Mouse (Mus musculus): Measurements from ENCODE around the gene Gdpd3. TPM values are rescaled to one million over a fixed set of nuclear protein-coding genes. Genes with fewer than 3 reads are reported as not detected.
A peak's percentile ranks its signal among the peaks of the same experiment; 100 is the strongest.

The Gdpd3 gene
- polyA plus RNA-seq, 1 experiment from 2014 or later, result 0.96 TPM

- no peak for DNase-seq (ENCODE audit: low spot score)
- peak; percentile 29; the same call in 1 of the 2 replicates for ATAC-seq (replicated peaks; ENCODE audit: low FRiP score)
- Histone ChIP-seq H3K4me1 (replicated peaks; ENCODE audit: control insufficient read depth, insufficient read depth, low read length) (peaks cover 30% of the 10 kb centered on the region), H3K9me3 (ENCODE audit: control insufficient read depth, low read length) (no peaks in the 10 kb centered on the region), H3K27ac (ENCODE audit: low read depth, low read length) (no peak overlapping the region), H3K36me3 (ENCODE audit: control insufficient read depth, insufficient read depth, low read length) (peaks cover 23% of the 10 kb centered on the region), H3K4me2 (no peak overlapping the region), H3K4me3 (ENCODE audit: low read depth, low read length) (no peak overlapping the region), H3K27me3 (replicated peaks; ENCODE audit: control insufficient read depth, insufficient read depth, low read length) (no peaks in the 10 kb centered on the region), H3K9ac (ENCODE audit: low read depth, low read length) (no peak overlapping the region)
- 75% methylated on average over 9 of the region's 9 CpGs for WGBS
Observed at GRCm38 (mm10) chr7:126765540-126765939, 594 bp upstream of the Gdpd3 start.

DNA sequence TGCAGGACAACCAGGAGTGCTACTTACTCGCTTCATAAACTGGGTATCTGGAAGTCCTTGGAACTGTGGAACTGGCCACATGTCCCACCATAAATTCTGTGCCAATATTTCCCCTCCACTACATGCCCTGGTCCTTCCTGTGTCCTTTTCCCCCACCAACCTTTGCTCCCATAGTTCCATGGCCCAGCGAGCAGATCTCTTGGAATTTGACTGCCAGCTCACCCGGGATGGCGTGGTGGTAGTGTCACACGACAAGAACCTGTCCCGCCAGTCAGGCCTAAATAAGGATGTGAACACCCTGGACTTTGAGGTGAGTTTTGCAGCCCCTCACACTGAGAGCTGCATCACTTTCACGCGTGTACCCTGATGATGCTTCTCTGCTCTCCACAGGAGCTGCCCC is 867 bp downstream of the Gdpd3 start:
- DNase-seq (ENCODE audit: low spot score), result no peak
- Histone ChIP-seq H3K9ac (ENCODE audit: low read depth, low read length) (no peak overlapping the region), H3K27ac (ENCODE audit: low read depth, low read length) (no peak overlapping the region), H3K36me3 (ENCODE audit: control insufficient read depth, insufficient read depth, low read length) (peaks cover 23% of the 10 kb centered on the region), H3K4me3 (ENCODE audit: low read depth, low read length) (no peak overlapping the region), H3K4me2 (no peak overlapping the region), H3K9me3 (ENCODE audit: control insufficient read depth, low read length) (no peaks in the 10 kb centered on the region), H3K27me3 (replicated peaks; ENCODE audit: control insufficient read depth, insufficient read depth, low read length) (no peaks in the 10 kb centered on the region), H3K4me1 (replicated peaks; ENCODE audit: control insufficient read depth, insufficient read depth, low read length) (peaks cover 15% of the 10 kb centered on the region)
- 91% methylated on average over 8 of the region's 8 CpGs for WGBS
- no peak for ATAC-seq (replicated peaks; ENCODE audit: low FRiP score)

GRCm38 (mm10) chr7:126770784-126771183 is 4.7 kb downstream of the Gdpd3 start:
- H3K9me3 ChIP-seq (ENCODE audit: control insufficient read depth, low read length), result no peaks in the 10 kb centered on the region
- peaks cover 10% of the 10 kb centered on the region for H3K4me1 ChIP-seq (replicated peaks; ENCODE audit: control insufficient read depth, insufficient read depth, low read length)
- peaks cover 18% of the 10 kb centered on the region for H3K36me3 ChIP-seq (ENCODE audit: control insufficient read depth, insufficient read depth, low read length)
- ATAC-seq (replicated peaks; ENCODE audit: low FRiP score) (no peak), DNase-seq (ENCODE audit: low spot score) (no peak)
- H3K27ac ChIP-seq (ENCODE audit: low read depth, low read length), result no peak overlapping the region
- H3K9ac ChIP-seq (ENCODE audit: low read depth, low read length), result no peak overlapping the region
- no peak overlapping the region for H3K4me2 ChIP-seq
- 71% methylated on average over 12 of the region's 12 CpGs for WGBS
- no peaks in the 10 kb centered on the region for H3K27me3 ChIP-seq (replicated peaks; ENCODE audit: control insufficient read depth, insufficient read depth, low read length)
- H3K4me3 ChIP-seq (ENCODE audit: low read depth, low read length), result no peak overlapping the region

- H3K27ac ChIP-seq (ENCODE audit: low read depth, low read length), result no peak overlapping the region
- no peaks in the 10 kb centered on the region for H3K9me3 ChIP-seq (ENCODE audit: control insufficient read depth, low read length)
- no peak overlapping the region for H3K4me3 ChIP-seq (ENCODE audit: low read depth, low read length)
- DNase-seq (ENCODE audit: low spot score), result no peak
- H3K27me3 ChIP-seq (replicated peaks; ENCODE audit: control insufficient read depth, insufficient read depth, low read length), result no peaks in the 10 kb centered on the region
- no peak overlapping the region for H3K9ac ChIP-seq (ENCODE audit: low read depth, low read length)
- WGBS, result 73% methylated on average over 2 of the region's 2 CpGs
- peaks cover 26% of the 10 kb centered on the region for H3K4me1 ChIP-seq (replicated peaks; ENCODE audit: control insufficient read depth, insufficient read depth, low read length)
- peaks cover 10% of the 10 kb centered on the region for H3K36me3 ChIP-seq (ENCODE audit: control insufficient read depth, insufficient read depth, low read length)
- ATAC-seq (replicated peaks; ENCODE audit: low FRiP score), result no peak
- H3K4me2 ChIP-seq, result no peak overlapping the region
Observed at GRCm38 (mm10) chr7:126773351-126773750, 7.2 kb downstream of the Gdpd3 start.

- no peaks in the 10 kb centered on the region for H3K9me3 ChIP-seq (ENCODE audit: control insufficient read depth, low read length)
- no peaks in the 10 kb centered on the region for H3K27me3 ChIP-seq (replicated peaks; ENCODE audit: control insufficient read depth, insufficient read depth, low read length)
- no peak overlapping the region for H3K27ac ChIP-seq (ENCODE audit: low read depth, low read length)
- ATAC-seq (replicated peaks; ENCODE audit: low FRiP score) (no peak), DNase-seq (ENCODE audit: low spot score) (no peak)
- H3K9ac ChIP-seq (ENCODE audit: low read depth, low read length), result no peak overlapping the region
- 57% methylated on average over 2 of the region's 2 CpGs for WGBS
- no peak overlapping the region for H3K4me3 ChIP-seq (ENCODE audit: low read depth, low read length)
- H3K4me1 ChIP-seq (replicated peaks; ENCODE audit: control insufficient read depth, insufficient read depth, low read length), result peaks cover 26% of the 10 kb centered on the region
- peaks cover 10% of the 10 kb centered on the region for H3K36me3 ChIP-seq (ENCODE audit: control insufficient read depth, insufficient read depth, low read length)
- H3K4me2 ChIP-seq, result no peak overlapping the region
Observed at GRCm38 (mm10) chr7:126774463-126774862, 8.3 kb downstream of the Gdpd3 start.

GRCm38 (mm10) chr7:126775185-126775977 is 9.2 kb downstream of the Gdpd3 start:
- Histone ChIP-seq H3K4me3 (ENCODE audit: low read depth, low read length) (no peak overlapping the region), H3K27ac (ENCODE audit: low read depth, low read length) (peak overlapping the region; percentile 74; the same call in 1 of the 2 replicates), H3K9me3 (ENCODE audit: control insufficient read depth, low read length) (no peaks in the 10 kb centered on the region), H3K27me3 (replicated peaks; ENCODE audit: control insufficient read depth, insufficient read depth, low read length) (no peaks in the 10 kb centered on the region), H3K4me2 (peak overlapping the region; percentile 94), H3K4me1 (replicated peaks; ENCODE audit: control insufficient read depth, insufficient read depth, low read length) (peaks cover 35% of the 10 kb centered on the region), H3K36me3 (ENCODE audit: control insufficient read depth, insufficient read depth, low read length) (peaks cover 8% of the 10 kb centered on the region; the same call in 1 of the 2 replicates), H3K9ac (ENCODE audit: low read depth, low read length) (peak overlapping the region; percentile 25; the same call in 1 of the 2 replicates)
- DNase-seq (ENCODE audit: low spot score) (no peak), ATAC-seq (replicated peaks; ENCODE audit: low FRiP score) (no peak)
- WGBS, result 81% methylated on average over 10 of the region's 10 CpGs

GRCm38 (mm10) chr7:126775978-126776234 is 9.8 kb downstream of the Gdpd3 start:
- peaks cover 37% of the 10 kb centered on the region for H3K4me1 ChIP-seq (replicated peaks; ENCODE audit: control insufficient read depth, insufficient read depth, low read length)
- 64% methylated on average over 3 of the region's 3 CpGs for WGBS
- H3K36me3 ChIP-seq (ENCODE audit: control insufficient read depth, insufficient read depth, low read length), result peaks cover 8% of the 10 kb centered on the region; the same call in 1 of the 2 replicates
- H3K4me2 ChIP-seq, result peak overlapping the region; percentile 94
- peak overlapping the region; percentile 25; the same call in 1 of the 2 replicates for H3K9ac ChIP-seq (ENCODE audit: low read depth, low read length)
- no peak overlapping the region for H3K4me3 ChIP-seq (ENCODE audit: low read depth, low read length)
- peak overlapping the region; percentile 74; the same call in 1 of the 2 replicates for H3K27ac ChIP-seq (ENCODE audit: low read depth, low read length)
- ATAC-seq (replicated peaks; ENCODE audit: low FRiP score) (no peak), DNase-seq (ENCODE audit: low spot score) (no peak)
- no peaks in the 10 kb centered on the region for H3K27me3 ChIP-seq (replicated peaks; ENCODE audit: control insufficient read depth, insufficient read depth, low read length)
- no peaks in the 10 kb centered on the region for H3K9me3 ChIP-seq (ENCODE audit: control insufficient read depth, low read length)

DNA sequence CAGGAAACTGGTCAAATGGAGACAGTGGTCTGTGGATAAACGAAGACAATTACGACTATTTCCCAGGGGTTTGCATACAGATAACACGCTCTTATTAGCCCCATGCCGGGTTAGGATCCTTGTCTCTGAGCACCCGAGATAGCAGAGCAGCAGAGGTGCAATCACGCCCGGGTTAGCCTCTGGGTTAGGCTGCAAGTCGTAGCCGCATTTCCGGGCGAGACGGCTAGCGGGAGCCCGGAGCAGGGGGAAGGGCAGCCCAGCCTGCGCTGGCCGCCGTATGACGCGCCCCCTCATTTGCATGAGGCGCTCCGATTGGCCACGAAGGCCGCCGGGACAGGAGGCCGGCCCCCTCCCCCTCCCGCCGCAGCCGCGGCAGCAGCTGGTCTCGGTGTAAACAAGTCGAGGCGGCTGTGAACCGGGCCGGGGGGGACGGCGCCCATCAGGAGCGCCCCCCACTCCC is 10.5 kb downstream of the Gdpd3 start, which contains the start of gene Ypel3:
TSS of gene Ypel3 (plus strand) at position 358 of the 460 bp plus-strand sequence.
- DNase-seq (ENCODE audit: low spot score) (peak; percentile 92), ATAC-seq (replicated peaks; ENCODE audit: low FRiP score) (peak; percentile 90)
- Histone ChIP-seq H3K36me3 (ENCODE audit: control insufficient read depth, insufficient read depth, low read length) (peaks cover 8% of the 10 kb centered on the region; the same call in 1 of the 2 replicates), H3K4me1 (replicated peaks; ENCODE audit: control insufficient read depth, insufficient read depth, low read length) (peaks cover 44% of the 10 kb centered on the region), H3K27ac (ENCODE audit: low read depth, low read length) (peak within 1 kb of the TSS; percentile 74), H3K4me3 (ENCODE audit: low read depth, low read length) (peak within 1 kb of the TSS; percentile 76), H3K9me3 (ENCODE audit: control insufficient read depth, low read length) (no peaks in the 10 kb centered on the region), H3K27me3 (replicated peaks; ENCODE audit: control insufficient read depth, insufficient read depth, low read length) (no peaks in the 10 kb centered on the region), H3K9ac (ENCODE audit: low read depth, low read length) (peak within 1 kb of the TSS; percentile 85), H3K4me2 (peak within 1 kb of the TSS; percentile 94)
- under 1% methylated on average over 37 of the region's 37 CpGs for WGBS

- ATAC-seq (replicated peaks; ENCODE audit: low FRiP score), result no peak
Observed at GRCm38 (mm10) chr7:126777476-126777875, 11.3 kb downstream of the Gdpd3 start.

More at GRCm38 (mm10) chr7:126777476-126777875, 11.3 kb downstream of the Gdpd3 start:
- peak overlapping the region; percentile 94 for H3K4me2 ChIP-seq
- H3K9ac ChIP-seq (ENCODE audit: low read depth, low read length), result peak overlapping the region; percentile 85
- peak overlapping the region; percentile 74; the same call in 1 of the 2 replicates for H3K27ac ChIP-seq (ENCODE audit: low read depth, low read length)
- no peak for DNase-seq (ENCODE audit: low spot score)
- peak overlapping the region; percentile 76 for H3K4me3 ChIP-seq (ENCODE audit: low read depth, low read length)
- peaks cover 46% of the 10 kb centered on the region for H3K4me1 ChIP-seq (replicated peaks; ENCODE audit: control insufficient read depth, insufficient read depth, low read length)
- 53% methylated on average over 10 of the region's 10 CpGs for WGBS
- H3K27me3 ChIP-seq (replicated peaks; ENCODE audit: control insufficient read depth, insufficient read depth, low read length), result no peaks in the 10 kb centered on the region
- H3K36me3 ChIP-seq (ENCODE audit: control insufficient read depth, insufficient read depth, low read length), result peaks cover 7% of the 10 kb centered on the region; the same call in 1 of the 2 replicates
- H3K9me3 ChIP-seq (ENCODE audit: control insufficient read depth, low read length), result no peaks in the 10 kb centered on the region
